Mouse (Mus musculus) intestine, postnatal 0 days (tissue): Measurements from ENCODE around the gene Ralgps1. TPM values are rescaled to one million over a fixed set of nuclear protein-coding genes. Genes with fewer than 3 reads are reported as not detected.
"Not testable (repeated sequence)": the region's sequence is repeated elsewhere in the genome, so short reads cannot be mapped to it uniquely, and the experiment has no call there.

Source experiments
- ATAC-seq: fragments of 200-750 bp; cut with Nextera tagmentation; 2 replicates; pipeline ENCODE4 v1.8.0; 2017; ENCODE audit warnings: mild to moderate bottlenecking, moderate TSS enrichment, moderate library complexity
- H3K27ac ChIP-seq: fragments of 300-500 bp; sonication (generic); 2 replicates; pipeline ENCODE4 v1.5.1; 2014; ENCODE audit warnings: mild to moderate bottlenecking, low read depth, low read length, moderate library complexity
- H3K27me3 ChIP-seq: fragments of 300-500 bp; sonication (generic); replicated peaks from 2 replicates; pipeline ENCODE4 v1.6.1; 2014; ENCODE audit warnings: low read length, mixed read lengths; ENCODE audit not compliant: control insufficient read depth, insufficient read depth
- H3K36me3 ChIP-seq: fragments of 300-500 bp; sonication (generic); 2 replicates; pipeline ENCODE4 v1.6.1; 2014; ENCODE audit warnings: mild to moderate bottlenecking, moderate library complexity; ENCODE audit not compliant: control insufficient read depth, insufficient read depth
- H3K4me1 ChIP-seq: fragments of 300-500 bp; sonication (generic); replicated peaks from 2 replicates; pipeline ENCODE4 v1.6.1; 2014; ENCODE audit warnings: antibody characterized with exemption, low read length, mixed read lengths; ENCODE audit not compliant: control insufficient read depth, insufficient read depth
- H3K4me2 ChIP-seq: fragments of 300-500 bp; sonication (generic); replicated peaks from 2 replicates; pipeline ENCODE4 v1.6.1; 2014; ENCODE audit warnings: low read depth, mild to moderate bottlenecking, moderate library complexity
- H3K4me3 ChIP-seq: fragments of 300-500 bp; sonication (generic); 2 replicates; pipeline ENCODE4 v1.5.1; 2014; ENCODE audit warnings: low read depth, low read length
- H3K9ac ChIP-seq: fragments of 300-500 bp; sonication (generic); 2 replicates; pipeline ENCODE4 v1.6.1; 2014; ENCODE audit warnings: mild to moderate bottlenecking, low read depth, low read length
- H3K9me3 ChIP-seq: fragments of 300-500 bp; sonication (generic); 2 replicates; pipeline ENCODE4 v1.6.1; 2016; ENCODE audit warnings: mixed run types; ENCODE audit not compliant: control insufficient read depth
- CTCF ChIP-seq: sonication (generic); IDR thresholded peaks from 2 replicates; pipeline ENCODE4 v1.5.1; 2016; ENCODE audit warnings: low read depth, mild to moderate bottlenecking, control low read depth, antibody characterized with exemption, moderate library complexity
- WGBS: fragments of 180-500 bp; shearing (Covaris S2); extraction: QIAGEN DNeasy Blood & Tissue Kit; methylation state at CpG from one replicate; pipeline ENCODE4 v1.1.7; 2014; 5-methylcytosine and 5-hydroxymethylcytosine counted together
- polyA plus RNA-seq: library from polyadenylated mRNA; unstranded; fragments of >200 nt; fragmentation: Nextera tagmentation; extraction: Ambion mirVana; gene quantifications from 2 replicates; pipeline ENCODE4 v1.2.1, GENCODE M21; 2015

Gene Ralgps1
- polyA plus RNA-seq, 1 experiment from 2014 or later = 4.0 TPM

DNA sequence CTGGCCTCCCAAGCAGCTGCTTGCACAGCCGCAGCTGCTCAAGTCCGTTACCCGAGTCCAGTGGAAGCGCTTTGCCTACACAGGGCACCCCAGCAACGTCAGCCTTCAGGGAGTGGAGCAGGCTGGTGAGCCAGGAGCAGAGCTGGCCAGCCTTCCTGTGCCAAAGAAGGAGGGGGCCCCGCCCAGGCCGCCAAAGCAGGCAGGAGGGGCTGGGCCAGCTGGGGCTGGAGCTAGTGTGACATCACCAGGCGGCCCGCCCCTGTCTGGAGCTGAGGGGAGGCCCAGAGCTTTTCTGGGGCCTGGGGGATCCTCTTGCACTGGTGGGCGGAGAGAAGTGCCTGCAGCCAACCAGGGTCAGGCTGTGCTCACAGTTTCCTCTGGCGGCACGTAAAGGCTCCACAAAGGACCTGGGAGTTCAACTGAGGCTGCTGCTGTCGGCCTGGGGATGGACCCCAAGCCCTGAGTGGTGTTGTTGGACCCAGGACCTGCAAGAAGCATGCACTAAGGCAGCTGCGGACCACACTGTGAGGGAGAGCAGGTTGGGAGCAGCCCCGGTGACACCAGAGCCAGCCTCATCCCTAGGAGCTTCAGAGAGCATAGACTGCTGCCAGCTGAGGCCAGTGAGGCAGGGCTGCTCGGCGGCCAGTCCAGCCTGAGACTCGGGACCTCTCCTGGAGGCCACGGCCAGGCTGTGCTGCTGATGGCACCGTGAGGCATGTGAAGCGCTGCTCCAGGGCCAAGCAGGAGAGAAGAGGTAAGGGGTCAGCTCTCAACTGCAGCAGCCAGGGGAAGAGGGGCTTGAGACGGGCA is 155.4 kb downstream of the Ralgps1 start, which contains the start of gene Angptl2:
Angptl2 (plus strand) TSS at position 370 of the 810 bp plus-strand sequence.
- 8% methylated on average over 22 of the region's 22 CpGs for WGBS
- H3K9ac ChIP-seq = peak within 1 kb of the TSS; percentile 42
- peak; percentile 32; the same call in 1 of the 2 replicates for TF ChIP-seq CTCF
- no peaks in the 10 kb centered on the region for H3K36me3 ChIP-seq
- H3K4me3 ChIP-seq = peak within 1 kb of the TSS; percentile 42
- H3K27ac ChIP-seq = peak within 1 kb of the TSS; percentile 57
- H3K4me1 ChIP-seq = no peaks in the 10 kb centered on the region; the same call in 1 of the 2 replicates
- H3K9me3 ChIP-seq = no peaks in the 10 kb centered on the region
- peak within 1 kb of the TSS; percentile 62 for H3K4me2 ChIP-seq
- H3K27me3 ChIP-seq = no peaks in the 10 kb centered on the region
- ATAC-seq = peak; percentile 77

DNA sequence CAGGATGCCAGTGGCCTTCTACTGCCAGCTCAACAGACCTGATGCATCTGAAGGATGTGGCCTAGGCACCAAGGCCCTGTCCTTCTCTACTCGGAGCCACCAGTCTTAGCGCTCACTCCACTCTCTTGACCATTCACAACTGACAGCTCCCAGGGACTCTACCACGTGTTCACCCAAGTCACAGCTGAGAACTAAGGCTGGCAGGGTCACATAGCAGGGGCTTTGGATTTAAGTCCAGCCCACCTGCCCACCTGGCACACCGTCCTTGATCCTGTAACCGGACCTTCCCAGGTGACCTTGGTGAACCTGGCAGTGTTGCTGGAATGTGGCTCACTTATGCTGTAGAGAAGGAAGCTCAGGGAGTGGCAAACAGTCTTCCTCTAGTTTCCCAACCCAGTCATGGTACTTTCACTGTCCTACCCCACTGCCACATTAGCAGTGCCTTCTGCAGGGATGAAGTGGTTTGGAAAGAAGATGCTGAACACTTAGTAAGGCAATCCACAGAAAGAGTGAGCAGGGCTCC is 156.0 kb downstream of the Ralgps1 start:
- Histone ChIP-seq H3K36me3 (no peaks in the 10 kb centered on the region), H3K4me1 (no peaks in the 10 kb centered on the region; the same call in 1 of the 2 replicates), H3K9ac (peak overlapping the region; percentile 42; the same call in 1 of the 2 replicates), H3K4me3 (0 out of 2 replicates have a peak overlapping the region, but pooled peaks have one; percentile 42), H3K27ac (0 out of 2 replicates have a peak overlapping the region, but pooled peaks have one; percentile 57), H3K9me3 (no peaks in the 10 kb centered on the region), H3K27me3 (no peaks in the 10 kb centered on the region), H3K4me2 (peak overlapping the region; percentile 62)
- no peak for TF ChIP-seq CTCF
- WGBS = 67% methylated on average over 5 of the region's 5 CpGs
- 0 out of 2 replicates have a peak, but pooled peaks have one; percentile 1 for ATAC-seq

DNA sequence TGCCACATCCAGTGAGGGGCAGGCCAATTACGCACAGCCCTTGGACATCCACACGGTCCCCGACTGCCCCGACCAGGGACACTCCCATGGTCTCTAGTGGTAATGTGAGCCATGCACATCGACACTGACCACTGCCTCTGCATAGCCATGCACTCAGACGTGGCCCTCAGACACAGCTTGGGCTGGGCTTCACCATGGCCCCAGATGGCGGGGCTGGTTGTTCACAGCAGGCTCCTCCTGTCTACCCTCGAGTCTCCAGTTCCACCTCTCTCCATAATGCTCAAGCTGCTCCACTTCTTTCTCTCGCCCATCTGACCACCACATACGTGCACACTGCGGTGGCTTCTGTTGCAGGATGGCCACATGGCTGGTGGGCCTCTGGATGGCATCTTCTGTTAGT is 160.0 kb downstream of the Ralgps1 start:
- H3K9me3 ChIP-seq, H3K9ac ChIP-seq, H3K27ac ChIP-seq, H3K4me2 ChIP-seq, H3K36me3 ChIP-seq, H3K4me1 ChIP-seq, H3K4me3 ChIP-seq, ATAC-seq, H3K27me3 ChIP-seq: not testable (repeated sequence)
- 89% methylated on average over 11 of the region's 11 CpGs for WGBS

DNA sequence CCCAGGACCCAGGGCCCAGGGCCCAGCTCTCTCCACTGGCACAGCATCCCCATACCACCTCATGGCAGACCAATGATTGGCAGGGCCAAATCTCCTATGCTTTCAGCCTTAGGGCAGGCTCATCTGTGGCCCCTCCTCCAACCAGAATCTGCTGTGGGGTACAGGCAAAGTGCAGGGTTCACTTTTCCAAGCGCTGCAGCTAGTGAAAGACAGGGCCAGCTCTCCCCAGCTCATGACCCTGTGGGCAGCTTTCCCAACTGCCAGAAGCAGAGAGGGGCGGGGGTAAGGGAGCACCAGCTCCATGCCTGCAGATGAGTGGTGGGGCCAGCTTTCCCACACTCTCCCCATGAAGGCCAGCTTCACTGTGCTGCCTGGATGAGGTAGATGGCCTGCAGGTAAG is 160.4 kb downstream of the Ralgps1 start:
- no peaks in the 10 kb centered on the region; the same call in 1 of the 2 replicates for H3K36me3 ChIP-seq
- H3K9ac ChIP-seq = no peak overlapping the region
- H3K27ac ChIP-seq = no peak overlapping the region
- H3K4me1 ChIP-seq = no peaks in the 10 kb centered on the region
- WGBS = 58% methylated on average over 2 of the region's 2 CpGs
- no peaks in the 10 kb centered on the region for H3K27me3 ChIP-seq
- no peak overlapping the region for H3K4me2 ChIP-seq
- H3K9me3 ChIP-seq = no peaks in the 10 kb centered on the region
- no peak overlapping the region for H3K4me3 ChIP-seq
- no peak for TF ChIP-seq CTCF
- ATAC-seq = no peak

DNA sequence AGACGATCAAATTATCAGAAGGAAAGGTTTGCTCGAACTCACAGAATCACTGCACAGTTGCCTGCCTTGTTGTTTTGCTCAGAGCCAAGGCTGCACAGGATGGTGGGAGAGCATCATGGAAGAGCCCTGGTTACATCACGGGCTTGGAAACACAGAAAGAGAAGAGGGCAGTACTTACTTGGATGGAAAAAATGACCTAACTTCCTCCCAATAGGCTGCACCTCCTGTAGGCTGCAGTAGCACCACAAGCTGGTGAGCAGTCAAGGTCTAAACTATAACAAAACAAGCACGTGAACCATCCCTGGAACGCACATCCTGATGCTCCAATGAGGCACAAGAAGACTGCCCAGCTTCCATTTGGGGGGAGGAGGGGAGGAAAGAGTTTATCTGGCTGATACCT is 163.2 kb downstream of the Ralgps1 start:
- Histone ChIP-seq H3K9me3 (no peaks in the 10 kb centered on the region), H3K4me2 (no peak overlapping the region), H3K36me3 (no peaks in the 10 kb centered on the region; the same call in 1 of the 2 replicates), H3K4me3 (no peak overlapping the region), H3K27ac (no peak overlapping the region), H3K27me3 (no peaks in the 10 kb centered on the region), H3K9ac (no peak overlapping the region), H3K4me1 (no peaks in the 10 kb centered on the region; the same call in 1 of the 2 replicates)
- 71% methylated on average over 5 of the region's 5 CpGs for WGBS
- no peak for TF ChIP-seq CTCF
- no peak for ATAC-seq

DNA sequence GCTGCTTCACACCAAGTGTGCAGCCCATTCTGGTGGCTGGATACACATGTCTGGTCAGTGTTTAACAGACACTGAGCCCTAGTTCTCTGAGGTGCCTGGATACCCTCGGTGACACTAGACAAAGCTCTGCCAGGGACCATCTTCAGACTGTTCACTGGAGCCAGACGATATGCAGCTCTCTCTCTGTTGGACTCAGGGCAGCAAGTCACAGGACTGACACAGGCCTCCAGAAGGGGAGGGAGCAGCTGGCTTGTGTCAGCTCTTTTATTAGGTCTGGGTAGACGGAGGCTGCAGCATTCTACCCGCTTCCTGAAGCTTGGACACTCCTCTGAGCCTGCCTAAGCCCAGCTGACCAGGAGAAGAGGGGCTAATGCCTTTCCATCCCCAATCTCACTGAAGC is 164.2 kb downstream of the Ralgps1 start:
- no peak for ATAC-seq
- Histone ChIP-seq H3K4me1 (no peaks in the 10 kb centered on the region; the same call in 1 of the 2 replicates), H3K36me3 (no peaks in the 10 kb centered on the region; the same call in 1 of the 2 replicates), H3K4me2 (no peak overlapping the region), H3K27ac (no peak overlapping the region), H3K9ac (no peak overlapping the region), H3K4me3 (no peak overlapping the region), H3K9me3 (no peaks in the 10 kb centered on the region), H3K27me3 (no peaks in the 10 kb centered on the region)
- 25% methylated on average over 4 of the region's 4 CpGs for WGBS
- TF ChIP-seq CTCF = no peak
